Mouse (Mus musculus) midbrain, embryonic 11.5 days (tissue): ENCODE data around the gene Gm21976. TPM values are rescaled to one million over a fixed set of nuclear protein-coding genes. Genes with fewer than 3 reads are reported as not detected.

Experiments used
- ATAC-seq: fragments of 200-750 bp; cut with Nextera tagmentation; 2 replicates; pipeline ENCODE4 v1.8.0; 2017; ENCODE audit warnings: moderate TSS enrichment, moderate library complexity; ENCODE audit not compliant: low FRiP score
- DNase-seq: peaks from one replicate; pipeline ENCODE4 v3.0.0; 2015; ENCODE audit warnings: low spot score; ENCODE audit errors: missing footprints
- H3K27ac ChIP-seq: fragments of 300-500 bp; sonication (generic); 2 replicates; pipeline ENCODE4 v1.5.1; 2014; ENCODE audit warnings: low read depth, low read length
- H3K27me3 ChIP-seq: fragments of 300-500 bp; sonication (generic); 2 replicates; pipeline ENCODE4 v1.6.1; 2014; ENCODE audit warnings: mild to moderate bottlenecking, low read length, moderate library complexity, mixed read lengths; ENCODE audit not compliant: control insufficient read depth, insufficient read depth
- H3K36me3 ChIP-seq: fragments of 300-500 bp; sonication (generic); 2 replicates; pipeline ENCODE4 v1.6.1; 2014; ENCODE audit warnings: mild to moderate bottlenecking, low read length, moderate library complexity, mixed read lengths; ENCODE audit not compliant: control insufficient read depth, insufficient read depth
- H3K4me1 ChIP-seq: fragments of 300-500 bp; sonication (generic); 2 replicates; pipeline ENCODE4 v1.6.1; 2014; ENCODE audit warnings: low read length; ENCODE audit not compliant: control insufficient read depth, insufficient read depth
- H3K4me2 ChIP-seq: fragments of 300-500 bp; sonication (generic); 2 replicates; pipeline ENCODE4 v1.6.1; 2014; ENCODE audit warnings: mild to moderate bottlenecking, moderate library complexity
- H3K4me3 ChIP-seq: fragments of 300-500 bp; sonication (generic); 2 replicates; pipeline ENCODE4 v1.5.1; 2014; ENCODE audit warnings: low read depth, low read length
- H3K9ac ChIP-seq: fragments of 300-500 bp; sonication (generic); 2 replicates; pipeline ENCODE4 v1.6.1; 2014; ENCODE audit warnings: low read length
- H3K9me3 ChIP-seq: fragments of 300-500 bp; sonication (generic); 2 replicates; pipeline ENCODE4 v1.6.1; 2016; ENCODE audit warnings: low read length; ENCODE audit not compliant: control insufficient read depth
- WGBS: fragments of 180-500 bp; shearing (Covaris S2); extraction: QIAGEN DNeasy Blood & Tissue Kit; methylation state at CpG from one replicate; pipeline ENCODE4 v1.1.7; 2014; 5-methylcytosine and 5-hydroxymethylcytosine counted together
- polyA plus RNA-seq: library from polyadenylated mRNA; unstranded; fragments of >200 nt; fragmentation: Nextera tagmentation; extraction: Ambion mirVana; gene quantifications from 2 replicates; pipeline ENCODE4 v1.2.1, GENCODE M21; 2014

Gene Gm21976
- polyA plus RNA-seq, 1 experiment from 2014 or later: not detected

- H3K27me3 ChIP-seq: no peaks in the 10 kb centered on the region
- peaks cover 21% of the 10 kb centered on the region; the same call in 1 of the 2 replicates for H3K36me3 ChIP-seq
- 90% methylated on average over 4 of the region's 4 CpGs for WGBS
- DNase-seq (peak; percentile 56), ATAC-seq (no peak)
- no peaks in the 10 kb centered on the region for H3K4me1 ChIP-seq
- H3K4me3 ChIP-seq: no peak overlapping the region
- no peak overlapping the region for H3K9ac ChIP-seq
- no peaks in the 10 kb centered on the region for H3K9me3 ChIP-seq
- H3K4me2 ChIP-seq: no peak overlapping the region
- no peak overlapping the region for H3K27ac ChIP-seq
These were observed 29.0 kb downstream of the Gm21976 start for GRCm38 (mm10) chr13:98308724-98309123.

GRCm38 (mm10) chr13:98311597-98311996, 31.9 kb downstream of the Gm21976 start:
- peaks cover 10% of the 10 kb centered on the region for H3K4me1 ChIP-seq
- H3K9ac ChIP-seq: no peak overlapping the region
- H3K27me3 ChIP-seq: no peaks in the 10 kb centered on the region
- no peak overlapping the region for H3K27ac ChIP-seq
- peaks cover 21% of the 10 kb centered on the region; the same call in 1 of the 2 replicates for H3K36me3 ChIP-seq
- DNase-seq (peak; percentile 75), ATAC-seq (no peak)
- no peak overlapping the region for H3K4me2 ChIP-seq
- no peaks in the 10 kb centered on the region for H3K9me3 ChIP-seq
- WGBS: 93% methylated on average over 5 of the region's 5 CpGs
- no peak overlapping the region for H3K4me3 ChIP-seq

- peaks cover 18% of the 10 kb centered on the region; the same call in 1 of the 2 replicates for H3K36me3 ChIP-seq
- no peaks in the 10 kb centered on the region for H3K27me3 ChIP-seq
- H3K4me1 ChIP-seq: peaks cover 13% of the 10 kb centered on the region
- H3K9me3 ChIP-seq: no peaks in the 10 kb centered on the region
- DNase-seq (peak; percentile 61), ATAC-seq (no peak)
- H3K4me2 ChIP-seq: no peak overlapping the region
- WGBS: 79% methylated on average over 7 of the region's 7 CpGs
- no peak overlapping the region for H3K4me3 ChIP-seq
- no peak overlapping the region for H3K9ac ChIP-seq
- H3K27ac ChIP-seq: no peak overlapping the region
These were observed 33.9 kb downstream of the Gm21976 start for GRCm38 (mm10) chr13:98313631-98314030.

GRCm38 (mm10) chr13:98315124-98315523, 35.4 kb downstream of the Gm21976 start:
- H3K4me3 ChIP-seq: no peak overlapping the region
- H3K36me3 ChIP-seq: peaks cover 18% of the 10 kb centered on the region; the same call in 1 of the 2 replicates
- DNase-seq: peak; percentile 78
- ATAC-seq: no peak
- no peak overlapping the region for H3K9ac ChIP-seq
- 87% methylated on average over 4 of the region's 4 CpGs for WGBS
- H3K27me3 ChIP-seq: no peaks in the 10 kb centered on the region
- no peaks in the 10 kb centered on the region for H3K9me3 ChIP-seq
- peak overlapping the region; percentile 11 for H3K4me2 ChIP-seq
- H3K27ac ChIP-seq: no peak overlapping the region
- H3K4me1 ChIP-seq: peaks cover 13% of the 10 kb centered on the region

- no peaks in the 10 kb centered on the region for H3K27me3 ChIP-seq
- no peak for DNase-seq
- peak overlapping the region; percentile 97 for H3K9ac ChIP-seq
- H3K9me3 ChIP-seq: no peaks in the 10 kb centered on the region
- WGBS: under 1% methylated on average over 17 of the region's 17 CpGs
- H3K36me3 ChIP-seq: peaks cover 14% of the 10 kb centered on the region; the same call in 1 of the 2 replicates
- H3K27ac ChIP-seq: peak overlapping the region; percentile 76
- H3K4me2 ChIP-seq: peak overlapping the region; percentile 46
- peak overlapping the region; percentile 98 for H3K4me3 ChIP-seq
- ATAC-seq: no peak
- peaks cover 13% of the 10 kb centered on the region for H3K4me1 ChIP-seq
These were observed 36.4 kb downstream of the Gm21976 start for GRCm38 (mm10) chr13:98316140-98316479.

GRCm38 (mm10) chr13:98316480-98317245, 37.0 kb downstream of the Gm21976 start, which contains the start of gene Btf3:
Gene Btf3 (minus strand): TSS chr13:98317006.
- DNase-seq (peak; percentile 100), ATAC-seq (peak; percentile 95)
- no peaks in the 10 kb centered on the region for H3K9me3 ChIP-seq
- peak within 1 kb of the TSS; percentile 76 for H3K27ac ChIP-seq
- H3K27me3 ChIP-seq: no peaks in the 10 kb centered on the region
- H3K4me2 ChIP-seq: peak within 1 kb of the TSS; percentile 55
- H3K36me3 ChIP-seq: peaks cover 14% of the 10 kb centered on the region; the same call in 1 of the 2 replicates
- WGBS: under 1% methylated on average over 75 of the region's 90 CpGs
- peak within 1 kb of the TSS; percentile 97 for H3K9ac ChIP-seq
- H3K4me1 ChIP-seq: peaks cover 13% of the 10 kb centered on the region
- H3K4me3 ChIP-seq: peak within 1 kb of the TSS; percentile 98

GRCm38 (mm10) chr13:98317246-98317677, 37.6 kb downstream of the Gm21976 start:
- ATAC-seq: peak; percentile 27; the same call in 1 of the 2 replicates
- Histone ChIP-seq H3K27me3 (no peaks in the 10 kb centered on the region), H3K4me2 (peak overlapping the region; percentile 55), H3K27ac (peak overlapping the region; percentile 76), H3K9ac (peak overlapping the region; percentile 97), H3K9me3 (no peaks in the 10 kb centered on the region), H3K4me1 (peaks cover 13% of the 10 kb centered on the region), H3K4me3 (peak overlapping the region; percentile 98), H3K36me3 (peaks cover 9% of the 10 kb centered on the region; the same call in 1 of the 2 replicates)
- DNase-seq: no peak
- 3% methylated on average over 16 of the region's 16 CpGs for WGBS

GRCm38 (mm10) chr13:98317911-98318310, 38.2 kb downstream of the Gm21976 start:
- Histone ChIP-seq H3K9me3 (no peaks in the 10 kb centered on the region), H3K4me2 (peak overlapping the region; percentile 55; the same call in 1 of the 2 replicates), H3K4me1 (peaks cover 13% of the 10 kb centered on the region), H3K27me3 (no peaks in the 10 kb centered on the region), H3K36me3 (peaks cover 6% of the 10 kb centered on the region; the same call in 1 of the 2 replicates), H3K9ac (no peak overlapping the region), H3K27ac (no peak overlapping the region), H3K4me3 (no peak overlapping the region)
- DNase-seq (peak; percentile 82), ATAC-seq (no peak)
- 91% methylated on average over 6 of the region's 6 CpGs for WGBS

GRCm38 (mm10) chr13:98325034-98325433, 45.3 kb downstream of the Gm21976 start:
- no peak overlapping the region for H3K27ac ChIP-seq
- no peak overlapping the region for H3K9ac ChIP-seq
- no peaks in the 10 kb centered on the region for H3K4me1 ChIP-seq
- no peak overlapping the region for H3K4me2 ChIP-seq
- no peak for ATAC-seq
- no peak overlapping the region for H3K4me3 ChIP-seq
- peak; percentile 72 for DNase-seq
- no peaks in the 10 kb centered on the region for H3K36me3 ChIP-seq
- H3K27me3 ChIP-seq: no peaks in the 10 kb centered on the region
- H3K9me3 ChIP-seq: no peaks in the 10 kb centered on the region
- 88% methylated on average over 11 of the region's 11 CpGs for WGBS
